Comparison of ENCODE assay signal across 8 mouse cellular contexts in the genomic region with DNA sequence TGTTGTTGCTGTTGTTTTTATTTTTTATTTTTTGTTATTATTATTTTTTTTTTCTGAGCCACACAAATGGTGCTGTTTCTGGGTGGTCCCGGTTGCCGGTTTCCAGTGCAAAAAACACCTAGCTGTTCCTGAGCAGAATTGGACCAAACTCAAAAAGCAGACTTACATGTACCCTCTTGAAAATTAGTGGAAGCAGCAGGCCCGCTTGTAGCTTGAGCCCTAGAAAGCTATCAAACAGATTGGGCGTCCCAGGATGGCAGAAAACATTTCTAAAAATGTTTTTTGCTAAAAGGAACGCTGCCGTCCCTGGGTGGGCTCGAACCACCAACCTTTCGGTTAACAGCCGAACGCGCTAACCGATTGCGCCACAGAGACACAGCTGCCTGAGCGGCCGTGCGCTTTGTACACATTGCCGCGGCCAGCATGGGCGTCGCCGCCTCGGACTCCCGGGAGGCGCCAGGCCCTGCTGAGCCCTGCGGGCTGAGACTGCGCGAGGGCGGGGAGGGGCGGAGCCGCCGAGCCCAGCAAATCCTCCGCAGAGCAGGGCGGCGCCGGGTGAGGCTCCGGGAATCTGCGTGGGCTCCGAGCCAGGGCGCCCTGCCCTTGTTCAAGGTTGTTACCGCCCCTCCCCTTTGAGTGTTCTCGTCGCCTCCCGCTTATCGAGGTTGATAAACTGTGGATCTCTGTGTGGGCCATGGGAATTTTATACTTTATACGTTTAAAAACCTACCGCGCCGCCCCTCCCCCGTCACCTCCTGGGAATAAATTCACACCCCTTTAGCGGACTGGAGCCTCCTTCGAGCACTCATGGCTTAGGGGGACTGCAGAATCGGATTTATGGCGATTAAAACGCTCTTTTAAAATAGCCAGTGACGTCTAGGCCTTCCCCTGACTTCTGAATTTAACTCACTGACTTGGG. TPM values are rescaled to one million over a fixed set of nuclear protein-coding genes. Genes with fewer than 3 reads are reported as not detected.
A peak's percentile ranks its signal among the peaks of the same experiment; 100 is the strongest.
DNase-seq lines count a peak whose midpoint lies in the region; ATAC-seq lines count a peak whose summit lies in the region.

No protein-coding gene starts in this region.

- peaks cover 18% of the 10 kb centered on the region for H3K4me1 ChIP-seq in intestine, embryonic 14.5 days (replicated peaks; ENCODE audit: control insufficient read depth, insufficient read depth, low read length)

- H3K9ac ChIP-seq in intestine, embryonic 14.5 days (ENCODE audit: low read length): peak overlapping the region; percentile 64

- DNase-seq in adrenal gland, adult 18-20 months (ENCODE audit: low spot score in 2 of 2): peak; percentile 100
- DNase-seq in embryo, embryonic 11 days: peak; percentile 97
- DNase-seq in gastrocnemius, postnatal 25 days: peak; percentile 99
- peak; percentile 100 for DNase-seq in intestine, embryonic 14.5 days (ENCODE audit: low spot score)
- DNase-seq in left cerebral cortex, postnatal 14 days (ENCODE audit: low spot score in 2 of 2): peak; percentile 95 to 98
- peak; percentile 96 for DNase-seq in mesoderm, embryonic 11.5 days (ENCODE audit: low read depth, low spot score)
- peak; percentile 96 for DNase-seq in right cerebral cortex, postnatal 36 days (ENCODE audit: low spot score in 2 of 2)
- peak; percentile 97 for DNase-seq in yolk sac, embryonic 10.5 days (ENCODE audit: low spot score)

- WGBS in intestine, embryonic 14.5 days: 3% methylated on average over 55 of the region's 55 CpGs

- ATAC-seq in intestine, embryonic 14.5 days (replicated peaks; ENCODE audit: low FRiP score, low TSS enrichment, low read depth): peak; percentile 100

- peak overlapping the region; percentile 90 for H3K27ac ChIP-seq in intestine, embryonic 14.5 days (ENCODE audit: low read depth)

- intact Hi-C loops in left cerebral cortex, postnatal 14 days (cut with DNase I): no loop called here

- no peaks in the 10 kb centered on the region for H3K9me3 ChIP-seq in intestine, embryonic 14.5 days (ENCODE audit: control insufficient read depth, low read length)

- peak overlapping the region; percentile 43 for H3K4me2 ChIP-seq in intestine, embryonic 14.5 days (ENCODE audit: low read length)

- H3K27me3 ChIP-seq in intestine, embryonic 14.5 days (replicated peaks; ENCODE audit: control insufficient read depth, insufficient read depth, low read length): no peaks in the 10 kb centered on the region

- no peaks in the 10 kb centered on the region for H3K36me3 ChIP-seq in intestine, embryonic 14.5 days (ENCODE audit: control insufficient read depth, insufficient read depth, low read length)

- peak overlapping the region; percentile 58 for H3K4me3 ChIP-seq in intestine, embryonic 14.5 days (ENCODE audit: low read depth, low read length)

RNA-seq across cellular contexts. Expression of gene Alox5ap, which starts 35.6 kb away (rescaled TPM):
- 10 to 100 TPM; 22.0 to 26.3 TPM for total RNA-seq in adrenal gland, adult 18-20 months (2021)
- total RNA-seq in gastrocnemius, postnatal 25 days (2021): 10 to 100 TPM in 1 of 2 experiments, 1 to 10 TPM in 1; 6.2 to 11.0 TPM
- polyA plus RNA-seq in intestine, embryonic 14.5 days (2014; fragmentation: Nextera tagmentation; extraction: Ambion mirVana): 9.3 and 10.4 TPM in 2 replicates
- total RNA-seq in left cerebral cortex, postnatal 14 days (2021): 10 to 100 TPM in 1 of 2 experiments, 1 to 10 TPM in 1; 8.1 to 11.7 TPM

RNA-seq across cellular contexts. Expression of gene Hmgb1, which starts 44.7 kb away (rescaled TPM):
- 100 to 1,000 TPM; 113 to 157 TPM for total RNA-seq in adrenal gland, adult 18-20 months (2021)
- 10 to 100 TPM; 84.3 to 87.9 TPM for total RNA-seq in gastrocnemius, postnatal 25 days (2021)
- 1,358 and 1,458 TPM in 2 replicates for polyA plus RNA-seq in intestine, embryonic 14.5 days (2014; fragmentation: Nextera tagmentation; extraction: Ambion mirVana)
- total RNA-seq in left cerebral cortex, postnatal 14 days (2021): 100 to 1,000 TPM; 157 to 159 TPM

RNA-seq across cellular contexts. Expression of gene Uspl1, which starts 44.8 kb away (rescaled TPM):
- 10 to 100 TPM; 42.6 to 44.0 TPM for total RNA-seq in adrenal gland, adult 18-20 months (2021)
- total RNA-seq in gastrocnemius, postnatal 25 days (2021): 10 to 100 TPM; 20.2 to 22.0 TPM
- 43.9 and 54.4 TPM in 2 replicates for polyA plus RNA-seq in intestine, embryonic 14.5 days (2014; fragmentation: Nextera tagmentation; extraction: Ambion mirVana)
- total RNA-seq in left cerebral cortex, postnatal 14 days (2021): 10 to 100 TPM; 43.6 to 48.1 TPM

Comparison
In these comparisons a context has a peak if more than half of its experiments do, and no peak if none do; other contexts are left out.
1. Peak in every context shown above with its lines: DNase-seq, ATAC-seq, H3K4me3 ChIP-seq and H3K27ac ChIP-seq.